Mouse (Mus musculus) bone marrow, adult 2 months (tissue): ENCODE measurements at regions not wholly inside any gene's neighbourhood (a gene's known extent, or its start where the extent isn't known, plus 50 kb on each side); places are given as distances from the start of the nearest gene placed in this dataset.

Experiments used
- H3K27ac ChIP-seq: fragments of 200-500 bp; 2 replicates; pipeline ENCODE4 v1.5.1; 2012; ENCODE audit warnings: low read depth, mild to moderate bottlenecking, control low read depth, inconsistent platforms, low read length; ENCODE audit not compliant: control insufficient read depth, poor library complexity, insufficient read depth
- H3K4me1 ChIP-seq: fragments of 200-500 bp; 2 replicates; pipeline ENCODE4 v1.6.1; 2011; ENCODE audit warnings: low read length; ENCODE audit not compliant: control insufficient read depth, insufficient read depth
- H3K4me3 ChIP-seq: fragments of 200-500 bp; replicated peaks from 2 replicates; pipeline ENCODE3; 2011; ENCODE audit warnings: mild to moderate bottlenecking, low read depth, low read length, control low read depth; ENCODE audit not compliant: control insufficient read depth
- CTCF ChIP-seq: fragments of 200-500 bp; IDR thresholded peaks from 2 replicates; pipeline ENCODE4 v1.5.1; 2011; ENCODE audit warnings: low read length, control low read depth; ENCODE audit not compliant: control insufficient read depth, insufficient read depth
- POLR2A ChIP-seq: fragments of 200-500 bp; IDR thresholded peaks from 2 replicates; pipeline ENCODE4 v1.6.1; 2011; ENCODE audit warnings: low read depth, mild to moderate bottlenecking, control low read depth, low read length, borderline replicate concordance; ENCODE audit not compliant: control insufficient read depth
- WGBS: fragments of 180-500 bp; shearing (Covaris S2); methylation state at CpG from one replicate; pipeline ENCODE4 v1.1.7; 2018; 5-methylcytosine and 5-hydroxymethylcytosine counted together

- no peaks in the 10 kb centered on the region; the same call in 1 of the 2 replicates for H3K4me1 ChIP-seq
- 21% methylated on average over 6 of the region's 6 CpGs for WGBS
- no peak overlapping the region for H3K4me3 ChIP-seq
- TF ChIP-seq POLR2A (no peak), CTCF (no peak)
- no peak overlapping the region for H3K27ac ChIP-seq
These were observed 165.7 kb upstream of the Jade1 start for GRCm38 (mm10) chr3:41389868-41390267.

DNA sequence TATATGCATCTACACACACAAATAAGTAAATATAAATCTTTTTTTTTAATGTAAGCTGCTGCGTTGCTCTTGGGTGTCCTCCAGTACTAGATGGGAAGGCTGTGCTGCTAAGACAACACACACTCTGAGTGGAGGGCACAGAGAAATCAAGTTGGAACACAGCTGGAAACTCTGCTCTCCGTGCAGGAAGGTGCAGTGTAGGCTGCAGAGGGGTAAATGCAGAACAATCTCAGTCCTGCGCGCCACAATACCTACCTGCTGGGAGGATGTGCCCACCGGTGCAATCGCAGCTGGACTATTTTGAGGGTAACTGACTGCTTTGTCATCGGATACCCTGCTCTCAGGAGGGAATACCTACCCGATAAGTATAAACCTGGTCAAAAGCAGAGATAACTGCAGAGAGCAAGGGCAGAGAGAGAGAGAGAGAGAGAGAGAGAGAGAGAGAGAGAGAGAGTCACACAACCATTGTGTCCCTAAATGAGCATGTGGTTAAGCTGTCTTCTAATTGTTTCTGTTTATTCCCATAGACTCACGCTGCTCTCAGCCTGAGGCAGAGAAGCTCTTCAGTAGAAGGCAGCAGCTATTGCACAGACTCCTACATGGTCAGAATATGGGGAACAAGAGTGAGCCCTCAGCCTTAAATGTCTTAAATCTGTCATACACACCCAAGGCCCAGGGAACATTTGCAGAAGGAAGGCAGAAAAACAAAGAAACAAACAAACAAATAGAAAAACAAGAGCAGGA is 167.9 kb upstream of the Jade1 start:
- Histone ChIP-seq H3K4me1 (no peaks in the 10 kb centered on the region; the same call in 1 of the 2 replicates), H3K4me3 (no peak overlapping the region), H3K27ac (no peak overlapping the region)
- 79% methylated on average over 9 of the region's 9 CpGs for WGBS
- TF ChIP-seq POLR2A = no peak
- no peak for TF ChIP-seq CTCF

- no peak overlapping the region for H3K27ac ChIP-seq
- TF ChIP-seq POLR2A (no peak), CTCF (no peak)
- H3K4me3 ChIP-seq = no peak overlapping the region
- H3K4me1 ChIP-seq = no peaks in the 10 kb centered on the region; the same call in 1 of the 2 replicates
- 80% methylated on average over 5 of the region's 5 CpGs for WGBS
These were observed 169.2 kb upstream of the Jade1 start for GRCm38 (mm10) chr3:41386299-41386698.

DNA sequence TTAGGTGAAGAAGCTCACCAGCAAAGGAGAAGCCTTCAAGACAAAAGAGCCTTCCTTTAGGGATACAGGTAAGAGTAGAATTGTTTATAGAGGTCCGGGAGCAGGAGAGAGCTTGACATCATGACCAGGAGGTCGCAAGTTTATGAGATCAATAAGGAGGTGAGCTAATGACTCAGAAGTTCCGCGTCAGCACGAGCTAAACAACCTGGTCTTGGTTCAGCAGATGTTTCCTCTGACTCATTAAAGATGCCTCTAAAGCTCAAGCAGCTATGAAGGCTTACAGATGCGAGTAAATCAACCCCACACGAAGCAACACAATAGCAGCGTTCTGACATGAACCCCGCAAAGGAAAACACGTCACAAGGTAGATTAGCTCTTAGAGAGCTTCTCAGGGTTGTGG is 171.1 kb upstream of the Jade1 start:
- H3K4me3 ChIP-seq = no peak overlapping the region
- no peak overlapping the region for H3K27ac ChIP-seq
- no peaks in the 10 kb centered on the region; the same call in 1 of the 2 replicates for H3K4me1 ChIP-seq
- 66% methylated on average over 10 of the region's 10 CpGs for WGBS
- TF ChIP-seq POLR2A = no peak
- no peak for TF ChIP-seq CTCF

DNA sequence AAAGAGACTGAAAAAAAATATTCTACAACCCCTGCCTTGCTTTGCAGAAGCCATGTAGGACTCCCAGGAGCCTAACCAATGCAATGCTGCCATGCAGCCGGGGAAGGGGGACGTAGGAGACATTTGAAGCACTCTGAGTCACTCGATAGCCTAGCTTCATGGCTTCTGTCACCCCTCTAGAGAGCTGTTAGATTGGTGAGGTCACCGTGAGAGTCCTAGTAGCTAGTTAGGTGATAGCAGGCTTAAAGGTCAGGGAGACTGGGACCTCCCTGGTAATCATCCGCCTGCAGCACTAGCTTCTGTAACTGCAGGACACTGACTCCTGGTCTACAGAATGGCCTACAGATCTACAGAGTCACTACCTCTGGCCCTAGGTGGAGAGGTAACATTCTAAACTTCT is 177.0 kb upstream of the Jade1 start:
- TF ChIP-seq CTCF (no peak), POLR2A (no peak)
- Histone ChIP-seq H3K27ac (no peak overlapping the region), H3K4me1 (peaks cover 1% of the 10 kb centered on the region; the same call in 1 of the 2 replicates), H3K4me3 (no peak overlapping the region)
- WGBS = 86% methylated on average over 5 of the region's 5 CpGs

- H3K4me3 ChIP-seq = no peak overlapping the region
- H3K27ac ChIP-seq = no peak overlapping the region
- H3K4me1 ChIP-seq = peaks cover 1% of the 10 kb centered on the region; the same call in 1 of the 2 replicates
- WGBS = 66% methylated on average over 5 of the region's 5 CpGs
- no peak for TF ChIP-seq POLR2A
- TF ChIP-seq CTCF = no peak
These were observed 177.6 kb upstream of the Jade1 start for GRCm38 (mm10) chr3:41377826-41378406.

DNA sequence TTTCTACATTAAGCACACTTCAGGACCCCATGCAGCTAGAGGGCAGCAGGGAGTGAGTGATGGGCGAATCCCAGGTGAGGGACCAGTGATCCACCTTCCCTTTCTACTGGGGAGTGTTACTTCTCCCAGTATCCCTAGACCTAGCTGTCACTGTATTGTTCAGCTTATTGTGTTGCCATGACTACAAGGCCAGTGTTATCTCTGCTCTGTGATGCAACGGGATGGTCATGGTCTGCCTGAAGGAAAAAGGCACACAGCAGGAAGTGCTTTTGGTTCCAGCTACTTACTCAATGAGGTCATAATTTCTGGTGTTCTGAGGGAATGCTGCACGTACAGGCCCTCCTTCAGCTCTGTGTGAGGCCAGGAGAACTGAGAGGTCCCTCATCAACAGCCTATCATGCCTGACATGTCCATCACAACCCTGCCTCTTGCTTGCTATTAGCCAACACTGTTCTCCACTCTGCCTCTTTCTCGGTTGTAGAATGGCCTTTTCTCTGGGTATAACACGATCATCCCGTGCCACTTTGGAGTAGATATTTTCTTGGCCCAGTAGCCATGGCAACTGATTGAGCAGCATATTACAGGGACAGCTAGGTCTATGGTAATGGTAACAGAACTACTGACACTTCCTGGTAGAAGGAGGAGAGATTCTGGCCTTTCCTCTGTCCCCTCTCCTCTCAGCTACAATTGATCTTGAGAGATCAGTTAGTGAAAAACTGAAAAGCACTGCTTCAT is 178.5 kb upstream of the Jade1 start:
- Histone ChIP-seq H3K4me3 (no peak overlapping the region), H3K4me1 (peaks cover 1% of the 10 kb centered on the region; the same call in 1 of the 2 replicates), H3K27ac (no peak overlapping the region)
- WGBS = 56% methylated on average over 6 of the region's 6 CpGs
- no peak; the same call in 1 of the 2 replicates for TF ChIP-seq CTCF
- TF ChIP-seq POLR2A = no peak

GRCm38 (mm10) chr3:41375230-41375930 is 180.2 kb upstream of the Jade1 start:
- H3K4me1 ChIP-seq = peaks cover 1% of the 10 kb centered on the region; the same call in 1 of the 2 replicates
- TF ChIP-seq CTCF (no peak), POLR2A (no peak)
- no peak overlapping the region for H3K27ac ChIP-seq
- H3K4me3 ChIP-seq = no peak overlapping the region
- WGBS = 53% methylated on average over 2 of the region's 2 CpGs
